Mouse (Mus musculus) ES-Bruce4 (cell line): ENCODE data around the gene Dcst2. TPM values are rescaled to one million over a fixed set of nuclear protein-coding genes. Genes with fewer than 3 reads are reported as not detected.

Source experiments
- H3K27ac ChIP-seq: 2 replicates; pipeline ENCODE4 v1.5.1; 2012; ENCODE audit warnings: low read length, inconsistent platforms; ENCODE audit not compliant: insufficient read depth
- H3K27me3 ChIP-seq: 2 replicates; pipeline ENCODE4 v1.6.1; 2012; ENCODE audit warnings: mild to moderate bottlenecking, low read length, inconsistent platforms; ENCODE audit not compliant: control insufficient read depth, poor library complexity, insufficient read depth, severe bottlenecking
- H3K36me3 ChIP-seq: 2 replicates; pipeline ENCODE4 v1.6.1; 2012; ENCODE audit warnings: inconsistent platforms, mild to moderate bottlenecking, low read length, moderate library complexity; ENCODE audit not compliant: control insufficient read depth, poor library complexity, insufficient read depth, severe bottlenecking
- H3K4me1 ChIP-seq: one replicate; pipeline ENCODE4 v1.8.1; 2011; ENCODE audit warnings: low read length; ENCODE audit not compliant: control insufficient read depth, insufficient read depth
- H3K4me3 ChIP-seq: 2 replicates; pipeline ENCODE4 v1.5.1; 2011; ENCODE audit warnings: low read depth, mild to moderate bottlenecking, low read length
- H3K9ac ChIP-seq: 2 replicates; pipeline ENCODE4 v1.6.1; 2012; ENCODE audit warnings: low read depth, mild to moderate bottlenecking, inconsistent platforms; ENCODE audit not compliant: poor library complexity, severe bottlenecking
- H3K9me3 ChIP-seq: replicated peaks from 2 replicates; pipeline ENCODE4 v1.6.1; 2012; ENCODE audit warnings: mild to moderate bottlenecking, low read length, inconsistent platforms; ENCODE audit not compliant: control insufficient read depth, poor library complexity, insufficient read depth, severe bottlenecking
- CTCF ChIP-seq: IDR thresholded peaks from one replicate; pipeline ENCODE4 v1.8.1; 2011; ENCODE audit warnings: low read depth, low read length
- EP300 ChIP-seq: IDR thresholded peaks from 2 replicates; pipeline ENCODE4 v1.6.1; 2011; ENCODE audit warnings: low read depth, low read length; ENCODE audit not compliant: insufficient read depth
- POLR2A ChIP-seq: IDR thresholded peaks from one replicate; pipeline ENCODE4 v1.8.1; 2011; ENCODE audit warnings: low read length; ENCODE audit not compliant: insufficient read depth
- polyA plus RNA-seq: library from polyadenylated mRNA; stranded (reverse); fragments of >200 nt; gene quantifications from 2 replicates; pipeline ENCODE4 v1.2.4, GENCODE M21; 2011; ENCODE audit warnings: low read depth; ENCODE audit not compliant: missing spikeins, insufficient read depth, insufficient read length

Dcst2 gene
- polyA plus RNA-seq, 1 experiment: 0.25 TPM

GRCm38 (mm10) chr3:89336529-89336928, 25.2 kb upstream of the Dcst2 start:
- Histone ChIP-seq H3K9ac (0 out of 2 replicates have a peak overlapping the region, but pooled peaks have one; percentile 69), H3K27ac (peak overlapping the region; percentile 13; the same call in 1 of the 2 replicates), H3K4me1 (peaks cover 5% of the 10 kb centered on the region), H3K4me3 (peak overlapping the region; percentile 71; the same call in 1 of the 2 replicates), H3K36me3 (0 out of 2 replicates have a peak, but pooled peaks cover 6% of the 10 kb centered on the region), H3K27me3 (no peaks in the 10 kb centered on the region), H3K9me3 (no peaks in the 10 kb centered on the region)
- TF ChIP-seq EP300 (no peak), CTCF (no peak), POLR2A (no peak)

DNA sequence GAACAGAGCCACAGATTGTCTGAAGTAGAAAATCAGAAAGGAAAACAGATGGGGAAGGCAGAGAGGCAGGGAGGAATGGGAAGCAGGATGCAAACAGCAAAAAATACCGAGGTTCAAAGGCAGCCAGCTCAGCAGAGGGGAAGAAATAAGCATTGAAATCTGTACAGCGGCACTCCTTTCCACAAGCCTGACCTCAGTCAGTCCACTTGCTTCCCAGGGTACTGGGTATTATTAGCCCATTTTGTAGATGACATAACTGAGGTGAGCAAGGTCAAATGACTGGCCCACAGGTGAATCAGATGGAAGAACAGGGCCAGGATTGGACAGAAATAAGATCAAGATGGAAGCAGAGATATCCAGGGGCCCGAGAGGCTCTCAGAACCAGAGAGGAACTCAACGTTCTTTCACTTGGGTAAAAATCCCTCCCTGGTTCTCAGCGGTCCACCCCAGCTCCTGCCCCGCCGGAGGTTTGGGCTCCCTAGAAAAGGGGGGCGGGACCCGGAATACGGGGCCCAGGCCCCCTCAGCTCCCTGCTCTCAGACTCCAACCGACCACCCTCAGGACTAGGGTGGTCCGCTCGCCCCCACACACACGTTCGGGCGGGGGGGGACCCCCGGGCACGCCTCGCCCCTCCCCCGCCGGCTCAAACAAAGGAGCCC, 24.6 kb upstream of the Dcst2 start:
- H3K9ac ChIP-seq: peak overlapping the region; percentile 69
- peaks cover 5% of the 10 kb centered on the region for H3K4me1 ChIP-seq
- H3K9me3 ChIP-seq: no peaks in the 10 kb centered on the region
- H3K4me3 ChIP-seq: peak overlapping the region; percentile 71
- no peak for TF ChIP-seq CTCF
- no peak for TF ChIP-seq EP300
- no peak for TF ChIP-seq POLR2A
- no peaks in the 10 kb centered on the region for H3K27me3 ChIP-seq
- 0 out of 2 replicates have a peak, but pooled peaks cover 6% of the 10 kb centered on the region for H3K36me3 ChIP-seq
- H3K27ac ChIP-seq: peak overlapping the region; percentile 13; the same call in 1 of the 2 replicates

DNA sequence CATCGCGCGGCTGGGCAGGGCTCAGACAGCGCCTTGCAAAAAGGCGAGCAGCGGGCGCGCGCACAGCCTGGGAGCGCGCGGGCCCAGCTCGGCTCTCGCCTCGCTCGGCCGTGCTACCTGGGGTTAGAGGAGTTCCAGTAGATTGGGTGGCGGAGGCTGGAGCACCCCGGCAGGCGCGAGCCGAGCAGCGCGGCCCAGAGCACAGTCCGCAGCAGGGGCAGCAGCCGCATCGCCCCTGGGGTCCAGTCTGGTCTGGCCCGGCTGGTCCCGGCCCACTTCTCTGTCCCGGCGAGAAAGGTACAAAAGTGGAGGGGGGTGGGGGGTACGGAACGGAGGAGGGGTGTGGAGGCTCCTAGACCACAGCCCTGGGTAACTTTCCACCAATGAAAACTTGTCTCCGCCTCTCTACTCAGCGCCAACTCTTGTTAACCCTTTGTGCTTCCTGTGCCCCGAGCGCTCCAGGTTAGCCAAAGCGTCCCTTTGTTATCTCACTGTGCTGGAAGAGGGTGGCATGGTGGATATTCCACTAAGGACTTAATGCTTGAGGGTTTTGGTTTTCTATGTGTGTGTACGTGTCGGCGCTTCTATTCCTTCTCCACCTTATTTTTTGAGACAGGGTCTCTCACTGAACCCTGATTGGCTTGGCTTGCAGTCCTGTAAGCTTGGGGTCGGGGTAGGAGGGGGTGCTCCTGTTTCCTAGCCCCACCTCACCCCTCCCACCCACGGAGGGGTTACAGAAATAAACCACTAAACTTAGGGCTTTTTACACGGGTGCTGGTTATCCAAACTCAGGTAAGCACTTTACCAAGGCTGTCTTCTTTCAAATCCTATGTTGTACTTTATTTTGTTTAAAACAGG, 23.8 kb upstream of the Dcst2 start, which contains the start of gene Efna4:
Efna4 (minus strand) TSS at position 308 of the 858 bp plus-strand sequence.
- H3K9me3 ChIP-seq: no peaks in the 10 kb centered on the region
- H3K27me3 ChIP-seq: no peaks in the 10 kb centered on the region
- peak within 1 kb of the TSS; percentile 29; the same call in 1 of the 2 replicates for H3K27ac ChIP-seq
- no peak for TF ChIP-seq CTCF
- no peak for TF ChIP-seq EP300
- TF ChIP-seq POLR2A: no peak
- peaks cover 2% of the 10 kb centered on the region for H3K4me1 ChIP-seq
- 0 out of 2 replicates have a peak, but pooled peaks cover 6% of the 10 kb centered on the region for H3K36me3 ChIP-seq
- peak within 1 kb of the TSS; percentile 69 for H3K9ac ChIP-seq
- peak within 1 kb of the TSS; percentile 71 for H3K4me3 ChIP-seq

DNA sequence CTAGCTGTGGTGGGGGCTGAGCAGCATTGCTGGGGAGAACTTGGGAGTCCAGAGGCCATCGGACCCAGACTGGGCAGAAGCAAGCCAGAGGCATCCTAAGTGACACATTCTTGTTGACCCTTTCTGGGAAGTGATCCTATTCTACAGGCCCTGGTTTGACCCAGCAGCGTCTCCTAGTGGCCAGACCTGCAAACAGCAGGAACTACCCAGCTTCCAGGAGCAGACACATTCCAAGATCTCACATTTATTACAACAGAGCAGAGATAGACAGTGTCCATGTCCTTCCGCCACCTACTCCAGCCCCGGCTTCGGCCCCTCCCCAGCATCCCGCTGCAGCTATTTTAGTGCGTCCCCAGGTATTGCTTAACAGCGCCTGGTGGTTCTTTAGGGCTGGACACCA, 22.4 kb upstream of the Dcst2 start:
- Histone ChIP-seq H3K9ac (no peak overlapping the region), H3K4me1 (peaks cover 2% of the 10 kb centered on the region), H3K4me3 (no peak overlapping the region), H3K27me3 (no peaks in the 10 kb centered on the region), H3K36me3 (no peaks in the 10 kb centered on the region), H3K27ac (no peak overlapping the region; the same call in 1 of the 2 replicates), H3K9me3 (no peaks in the 10 kb centered on the region)
- TF ChIP-seq CTCF (no peak), EP300 (no peak), POLR2A (no peak)

GRCm38 (mm10) chr3:89340465-89340864, 21.3 kb upstream of the Dcst2 start:
- peak overlapping the region; percentile 44 for H3K4me3 ChIP-seq
- H3K9me3 ChIP-seq: no peaks in the 10 kb centered on the region
- H3K36me3 ChIP-seq: no peaks in the 10 kb centered on the region
- H3K27me3 ChIP-seq: no peaks in the 10 kb centered on the region
- no peak overlapping the region for H3K27ac ChIP-seq
- H3K4me1 ChIP-seq: peaks cover 2% of the 10 kb centered on the region
- TF ChIP-seq EP300 (no peak), CTCF (no peak), POLR2A (no peak)
- H3K9ac ChIP-seq: no peak overlapping the region

GRCm38 (mm10) chr3:89341794-89342193, 20.0 kb upstream of the Dcst2 start:
- no peak overlapping the region for H3K9ac ChIP-seq
- TF ChIP-seq CTCF: no peak
- TF ChIP-seq EP300: no peak
- TF ChIP-seq POLR2A: no peak
- no peaks in the 10 kb centered on the region for H3K36me3 ChIP-seq
- no peak overlapping the region for H3K27ac ChIP-seq
- H3K4me3 ChIP-seq: no peak overlapping the region
- H3K9me3 ChIP-seq: no peaks in the 10 kb centered on the region
- H3K4me1 ChIP-seq: peaks cover 2% of the 10 kb centered on the region
- no peaks in the 10 kb centered on the region for H3K27me3 ChIP-seq
